Mouse (Mus musculus) erythroid progenitor cell, adult 5-6 weeks (primary cell): ENCODE measurements around the gene Ppp1r1b. TPM values are rescaled to one million over a fixed set of nuclear protein-coding genes. Genes with fewer than 3 reads are reported as not detected.
A peak's percentile ranks its signal among the peaks of the same experiment; 100 is the strongest.

Source experiments
- ATAC-seq: replicated peaks from 2 replicates; pipeline ENCODE4 v1.8.0; 2016; ENCODE audit warnings: moderate number of reproducible peaks, mild to moderate bottlenecking, moderate TSS enrichment, inconsistent platforms; ENCODE audit not compliant: poor library complexity, low FRiP score, severe bottlenecking
- total RNA-seq, 2 experiments: library from RNA; stranded (forward) in 1 of 2; stranded (reverse) in 1 of 2; fragments of 150-400 nt in 1 of 2; fragments of 186-747, 209-891 nt in 1 of 2; gene quantifications; 2 replicates each; pipeline versions ENCODE4 v1.2.3 to v1.2.4; 2015 to 2017; ENCODE audit warnings: low replicate concordance in 2 of 2

Gene Ppp1r1b
- total RNA-seq, 2 experiments from 2014 or later = not detected

- ATAC-seq = no peak
Measured at GRCm38 (mm10) chr11:98387056-98387577, 38.9 kb downstream of the Ppp1r1b start.

- ATAC-seq = no peak
Measured at GRCm38 (mm10) chr11:98388282-98388681, 40.1 kb downstream of the Ppp1r1b start.

- ATAC-seq = no peak
Measured at GRCm38 (mm10) chr11:98389221-98389780, 41.1 kb downstream of the Ppp1r1b start.

GRCm38 (mm10) chr11:98390141-98390540 lies 41.9 kb downstream of the Ppp1r1b start:
- ATAC-seq = no peak

GRCm38 (mm10) chr11:98392034-98392433 lies 43.8 kb downstream of the Ppp1r1b start:
- ATAC-seq = no peak

GRCm38 (mm10) chr11:98392645-98393044 lies 44.4 kb downstream of the Ppp1r1b start:
- ATAC-seq = peak; percentile 87

GRCm38 (mm10) chr11:98393317-98393716 lies 45.1 kb downstream of the Ppp1r1b start:
- ATAC-seq = peak; percentile 70

GRCm38 (mm10) chr11:98394301-98394700 lies 46.1 kb downstream of the Ppp1r1b start:
- no peak for ATAC-seq

GRCm38 (mm10) chr11:98395041-98395440 lies 46.8 kb downstream of the Ppp1r1b start:
- ATAC-seq = peak; percentile 21

GRCm38 (mm10) chr11:98397946-98398345 lies 49.7 kb downstream of the Ppp1r1b start:
- ATAC-seq = no peak

GRCm38 (mm10) chr11:98400161-98400726 lies 52.0 kb downstream of the Ppp1r1b start, which contains the start of gene Pgap3:
TSS of gene Pgap3 (minus strand) at chr11:98400490.
- peak; percentile 91 for ATAC-seq

GRCm38 (mm10) chr11:98400816-98401215 lies 52.6 kb downstream of the Ppp1r1b start:
- ATAC-seq = no peak

- no peak for ATAC-seq
Measured at GRCm38 (mm10) chr11:98406621-98407020, 58.4 kb downstream of the Ppp1r1b start.

Other genes with a start within 250 kb of the Ppp1r1b start
- gene Fbxl20, start 198.0 kb upstream of the Ppp1r1b start, total RNA-seq (2015; ENCODE audit: low replicate concordance) = 8.6 and 13.4 TPM in 2 replicates
- gene Fbxl20, start 198.0 kb upstream of the Ppp1r1b start, total RNA-seq (2017; ENCODE audit: low replicate concordance) = 1.4 and 7.7 TPM in 2 replicates
- 46.9 and 62.9 TPM in 2 replicates for gene Med1, start 155.1 kb upstream of the Ppp1r1b start, total RNA-seq (2015; ENCODE audit: low replicate concordance)
- gene Med1, start 155.1 kb upstream of the Ppp1r1b start, total RNA-seq (2017; ENCODE audit: low replicate concordance) = 29.0 and 35.2 TPM in 2 replicates
- 58.0 and 63.3 TPM in 2 replicates for gene Cdk12, start 145.3 kb upstream of the Ppp1r1b start, total RNA-seq (2015; ENCODE audit: low replicate concordance)
- 61.8 and 66.0 TPM in 2 replicates for gene Cdk12, start 145.3 kb upstream of the Ppp1r1b start, total RNA-seq (2017; ENCODE audit: low replicate concordance)
- gene Neurod2, start 18.8 kb upstream of the Ppp1r1b start, total RNA-seq (2015; ENCODE audit: low replicate concordance) = not detected in 2 replicates
- not detected in 2 replicates for gene Neurod2, start 18.8 kb upstream of the Ppp1r1b start, total RNA-seq (2017; ENCODE audit: low replicate concordance)
- gene Stard3, start 10.0 kb downstream of the Ppp1r1b start, total RNA-seq (2015; ENCODE audit: low replicate concordance) = 4.6 and 8.3 TPM in 2 replicates
- 5.6 and 7.6 TPM in 2 replicates for gene Stard3, start 10.0 kb downstream of the Ppp1r1b start, total RNA-seq (2017; ENCODE audit: low replicate concordance)
- gene Tcap, start 35.4 kb downstream of the Ppp1r1b start, total RNA-seq (2015; ENCODE audit: low replicate concordance) = not detected in 2 replicates
- gene Tcap, start 35.4 kb downstream of the Ppp1r1b start, total RNA-seq (2017; ENCODE audit: low replicate concordance) = not detected in 2 replicates
- not detected in 2 replicates for gene Pnmt, start 38.0 kb downstream of the Ppp1r1b start, total RNA-seq (2015; ENCODE audit: low replicate concordance)
- gene Pnmt, start 38.0 kb downstream of the Ppp1r1b start, total RNA-seq (2017; ENCODE audit: low replicate concordance) = not detected in 2 replicates
- gene Pgap3, start 52.1 kb downstream of the Ppp1r1b start, total RNA-seq (2015; ENCODE audit: low replicate concordance) = 2.2 and 3.4 TPM in 2 replicates
- gene Pgap3, start 52.1 kb downstream of the Ppp1r1b start, total RNA-seq (2017; ENCODE audit: low replicate concordance) = 1.3 and 2.4 TPM in 2 replicates
- not detected in 2 replicates for gene Erbb2, start 64.1 kb downstream of the Ppp1r1b start, total RNA-seq (2015; ENCODE audit: low replicate concordance)
- gene Erbb2, start 64.1 kb downstream of the Ppp1r1b start, total RNA-seq (2017; ENCODE audit: low replicate concordance) = 0.39 TPM in 1 of 2 replicates, not detected in the other
- 8.8 and 10.8 TPM in 2 replicates for gene Mien1, start 90.6 kb downstream of the Ppp1r1b start, total RNA-seq (2015; ENCODE audit: low replicate concordance)
- gene Mien1, start 90.6 kb downstream of the Ppp1r1b start, total RNA-seq (2017; ENCODE audit: low replicate concordance) = 5.3 and 6.3 TPM in 2 replicates
- 2.5 and 4.2 TPM in 2 replicates for gene Grb7, start 98.0 kb downstream of the Ppp1r1b start, total RNA-seq (2015; ENCODE audit: low replicate concordance)
- 0.61 TPM in 1 of 2 replicates, not detected in the other for gene Grb7, start 98.0 kb downstream of the Ppp1r1b start, total RNA-seq (2017; ENCODE audit: low replicate concordance)
- 19.5 and 21.0 TPM in 2 replicates for gene Ikzf3, start 197.6 kb downstream of the Ppp1r1b start, total RNA-seq (2015; ENCODE audit: low replicate concordance)
- gene Ikzf3, start 197.6 kb downstream of the Ppp1r1b start, total RNA-seq (2017; ENCODE audit: low replicate concordance) = 5.4 and 6.7 TPM in 2 replicates
- gene Zpbp2, start 202.7 kb downstream of the Ppp1r1b start, total RNA-seq (2015; ENCODE audit: low replicate concordance) = 7.5 and 8.3 TPM in 2 replicates
- 3.1 and 13.2 TPM in 2 replicates for gene Zpbp2, start 202.7 kb downstream of the Ppp1r1b start, total RNA-seq (2017; ENCODE audit: low replicate concordance)
- 54.5 and 58.4 TPM in 2 replicates for gene Ormdl3, start 239.0 kb downstream of the Ppp1r1b start, total RNA-seq (2015; ENCODE audit: low replicate concordance)
- gene Ormdl3, start 239.0 kb downstream of the Ppp1r1b start, total RNA-seq (2017; ENCODE audit: low replicate concordance) = 68.6 and 79.1 TPM in 2 replicates
- not detected in 2 replicates for gene Lrrc3c, start 249.9 kb downstream of the Ppp1r1b start, total RNA-seq (2015; ENCODE audit: low replicate concordance)
- gene Lrrc3c, start 249.9 kb downstream of the Ppp1r1b start, total RNA-seq (2017; ENCODE audit: low replicate concordance) = not detected in 2 replicates